Mouse (Mus musculus): Measurements from ENCODE around the gene Casq2. TPM values are rescaled to one million over a fixed set of nuclear protein-coding genes. Genes with fewer than 3 reads are reported as not detected.
A peak's percentile ranks its signal among the peaks of the same experiment; 100 is the strongest.

Casq2 gene
- polyA plus RNA-seq, 2 experiments: 59.5 to 91.2 TPM

GRCm38 (mm10) chr3:102067861-102068260, 18.4 kb upstream of the Casq2 start:
- H3K27ac ChIP-seq (replicated peaks; ENCODE audit: low read depth, low read length): no peak overlapping the region
- no peaks in the 10 kb centered on the region for H3K36me3 ChIP-seq (ENCODE audit: control insufficient read depth, insufficient read depth, low read length)
- no peak for ATAC-seq (ENCODE audit: low FRiP score, low read depth)
- no peaks in the 10 kb centered on the region for H3K9me3 ChIP-seq (ENCODE audit: control insufficient read depth, low read length)
- 88% methylated on average over 2 of the region's 2 CpGs for WGBS
- no peak overlapping the region for H3K4me3 ChIP-seq (replicated peaks; ENCODE audit: low read length)
- H3K4me1 ChIP-seq (ENCODE audit: control insufficient read depth, insufficient read depth, low read length): no peaks in the 10 kb centered on the region
- no peaks in the 10 kb centered on the region for H3K27me3 ChIP-seq (ENCODE audit: control insufficient read depth, insufficient read depth, low read length)
- H3K4me2 ChIP-seq (replicated peaks; ENCODE audit: low read depth, low read length, severe bottlenecking): no peak overlapping the region
- TF ChIP-seq POLR2A (IDR thresholded peaks at IDR 0.05; ENCODE audit: borderline replicate concordance, extremely low read depth, insufficient read depth, insufficient read length): no peak
- no peak for DNase-seq (ENCODE audit: low spot score)
- no peak overlapping the region for H3K9ac ChIP-seq (ENCODE audit: low read depth, low read length, severe bottlenecking)

- no peak overlapping the region for H3K4me2 ChIP-seq (replicated peaks; ENCODE audit: low read depth, low read length, severe bottlenecking)
Observed at GRCm38 (mm10) chr3:102069260-102069659, 17.0 kb upstream of the Casq2 start.

GRCm38 (mm10) chr3:102069686-102070085, 16.5 kb upstream of the Casq2 start:
- WGBS: 70% methylated on average over 5 of the region's 5 CpGs
- H3K27me3 ChIP-seq (ENCODE audit: control insufficient read depth, insufficient read depth, low read length): no peaks in the 10 kb centered on the region
- H3K9me3 ChIP-seq (ENCODE audit: control insufficient read depth, low read length): no peaks in the 10 kb centered on the region
- DNase-seq (ENCODE audit: low spot score) (no peak), ATAC-seq (ENCODE audit: low FRiP score, low read depth) (no peak)
- H3K4me1 ChIP-seq (ENCODE audit: control insufficient read depth, insufficient read depth, low read length): no peaks in the 10 kb centered on the region
- H3K9ac ChIP-seq (ENCODE audit: low read depth, low read length, severe bottlenecking): no peak overlapping the region
- no peak for TF ChIP-seq POLR2A (IDR thresholded peaks at IDR 0.05; ENCODE audit: borderline replicate concordance, extremely low read depth, insufficient read depth, insufficient read length)
- no peak overlapping the region for H3K4me3 ChIP-seq (replicated peaks; ENCODE audit: low read length)
- no peak overlapping the region for H3K27ac ChIP-seq (replicated peaks; ENCODE audit: low read depth, low read length)
- H3K36me3 ChIP-seq (ENCODE audit: control insufficient read depth, insufficient read depth, low read length): no peaks in the 10 kb centered on the region
- H3K4me2 ChIP-seq (replicated peaks; ENCODE audit: low read depth, low read length, severe bottlenecking): no peak overlapping the region

More at GRCm38 (mm10) chr3:102069260-102069659, 17.0 kb upstream of the Casq2 start:
- Histone ChIP-seq H3K9ac (ENCODE audit: low read depth, low read length, severe bottlenecking) (no peak overlapping the region), H3K27ac (replicated peaks; ENCODE audit: low read depth, low read length) (no peak overlapping the region), H3K4me1 (ENCODE audit: control insufficient read depth, insufficient read depth, low read length) (no peaks in the 10 kb centered on the region), H3K9me3 (ENCODE audit: control insufficient read depth, low read length) (no peaks in the 10 kb centered on the region), H3K36me3 (ENCODE audit: control insufficient read depth, insufficient read depth, low read length) (no peaks in the 10 kb centered on the region), H3K27me3 (ENCODE audit: control insufficient read depth, insufficient read depth, low read length) (no peaks in the 10 kb centered on the region), H3K4me3 (replicated peaks; ENCODE audit: low read length) (no peak overlapping the region)
- WGBS: 74% methylated on average over 4 of the region's 4 CpGs
- ATAC-seq (ENCODE audit: low FRiP score, low read depth) (no peak), DNase-seq (ENCODE audit: low spot score) (no peak)
- TF ChIP-seq POLR2A (IDR thresholded peaks at IDR 0.05; ENCODE audit: borderline replicate concordance, extremely low read depth, insufficient read depth, insufficient read length): no peak

GRCm38 (mm10) chr3:102070360-102070759, 15.9 kb upstream of the Casq2 start:
- no peak for DNase-seq (ENCODE audit: low spot score)
- no peaks in the 10 kb centered on the region for H3K4me1 ChIP-seq (ENCODE audit: control insufficient read depth, insufficient read depth, low read length)
- no peak overlapping the region for H3K27ac ChIP-seq (replicated peaks; ENCODE audit: low read depth, low read length)
- no peaks in the 10 kb centered on the region for H3K36me3 ChIP-seq (ENCODE audit: control insufficient read depth, insufficient read depth, low read length)
- WGBS: 88% methylated on average over 7 of the region's 7 CpGs
- H3K9ac ChIP-seq (ENCODE audit: low read depth, low read length, severe bottlenecking): no peak overlapping the region
- TF ChIP-seq POLR2A (IDR thresholded peaks at IDR 0.05; ENCODE audit: borderline replicate concordance, extremely low read depth, insufficient read depth, insufficient read length): no peak
- no peak overlapping the region for H3K4me2 ChIP-seq (replicated peaks; ENCODE audit: low read depth, low read length, severe bottlenecking)
- H3K27me3 ChIP-seq (ENCODE audit: control insufficient read depth, insufficient read depth, low read length): no peaks in the 10 kb centered on the region
- no peak overlapping the region for H3K4me3 ChIP-seq (replicated peaks; ENCODE audit: low read length)
- no peaks in the 10 kb centered on the region for H3K9me3 ChIP-seq (ENCODE audit: control insufficient read depth, low read length)
- no peak for ATAC-seq (ENCODE audit: low FRiP score, low read depth)

- H3K4me3 ChIP-seq (replicated peaks; ENCODE audit: low read length): no peak overlapping the region
- no peaks in the 10 kb centered on the region for H3K9me3 ChIP-seq (ENCODE audit: control insufficient read depth, low read length)
- no peaks in the 10 kb centered on the region for H3K27me3 ChIP-seq (ENCODE audit: control insufficient read depth, insufficient read depth, low read length)
- WGBS: 94% methylated on average over 3 of the region's 3 CpGs
- ATAC-seq (ENCODE audit: low FRiP score, low read depth) (no peak), DNase-seq (ENCODE audit: low spot score) (no peak)
- no peaks in the 10 kb centered on the region for H3K36me3 ChIP-seq (ENCODE audit: control insufficient read depth, insufficient read depth, low read length)
- H3K9ac ChIP-seq (ENCODE audit: low read depth, low read length, severe bottlenecking): no peak overlapping the region
- TF ChIP-seq POLR2A (IDR thresholded peaks at IDR 0.05; ENCODE audit: borderline replicate concordance, extremely low read depth, insufficient read depth, insufficient read length): no peak
- no peak overlapping the region for H3K27ac ChIP-seq (replicated peaks; ENCODE audit: low read depth, low read length)
- H3K4me1 ChIP-seq (ENCODE audit: control insufficient read depth, insufficient read depth, low read length): no peaks in the 10 kb centered on the region
- no peak overlapping the region for H3K4me2 ChIP-seq (replicated peaks; ENCODE audit: low read depth, low read length, severe bottlenecking)
Observed at GRCm38 (mm10) chr3:102071016-102071415, 15.2 kb upstream of the Casq2 start.

- Histone ChIP-seq H3K9me3 (ENCODE audit: control insufficient read depth, low read length) (no peaks in the 10 kb centered on the region), H3K27ac (replicated peaks; ENCODE audit: low read depth, low read length) (no peak overlapping the region), H3K4me1 (ENCODE audit: control insufficient read depth, insufficient read depth, low read length) (no peaks in the 10 kb centered on the region), H3K27me3 (ENCODE audit: control insufficient read depth, insufficient read depth, low read length) (no peaks in the 10 kb centered on the region), H3K9ac (ENCODE audit: low read depth, low read length, severe bottlenecking) (no peak overlapping the region), H3K36me3 (ENCODE audit: control insufficient read depth, insufficient read depth, low read length) (no peaks in the 10 kb centered on the region), H3K4me3 (replicated peaks; ENCODE audit: low read length) (no peak overlapping the region), H3K4me2 (replicated peaks; ENCODE audit: low read depth, low read length, severe bottlenecking) (no peak overlapping the region)
- ATAC-seq (ENCODE audit: low FRiP score, low read depth): peak; percentile 50; the same call in 1 of the 2 replicates
- no peak for DNase-seq (ENCODE audit: low spot score)
- TF ChIP-seq POLR2A (IDR thresholded peaks at IDR 0.05; ENCODE audit: borderline replicate concordance, extremely low read depth, insufficient read depth, insufficient read length): no peak
- WGBS: 66% methylated on average over 2 of the region's 2 CpGs
Observed at GRCm38 (mm10) chr3:102079413-102079812, 6.8 kb upstream of the Casq2 start.
